Mouse (Mus musculus) lung, postnatal 0 days (tissue): ENCODE measurements around the gene AW549877. TPM values are rescaled to one million over a fixed set of nuclear protein-coding genes. Genes with fewer than 3 reads are reported as not detected.

ENCODE experiments used
- ATAC-seq: fragments of 200-750 bp; cut with Nextera tagmentation; 2 replicates; pipeline ENCODE4 v1.8.0; 2017; ENCODE audit warnings: moderate library complexity
- DNase-seq: peaks from one replicate; pipeline ENCODE4 v3.0.0-alpha.2; 2016; ENCODE audit warnings: low spot score
- H3K27ac ChIP-seq: fragments of 300-500 bp; sonication (generic); 2 replicates; pipeline ENCODE4 v1.5.1; 2014; ENCODE audit warnings: antibody characterized with exemption, mild to moderate bottlenecking, low read length, mixed read lengths
- H3K27me3 ChIP-seq: fragments of 300-500 bp; sonication (generic); replicated peaks from 2 replicates; pipeline ENCODE4 v1.6.1; 2014; ENCODE audit warnings: low read length, mixed read lengths; ENCODE audit not compliant: insufficient read depth
- H3K36me3 ChIP-seq: fragments of 300-500 bp; sonication (generic); 2 replicates; pipeline ENCODE4 v1.6.1; 2014; ENCODE audit warnings: low read length, mixed read lengths; ENCODE audit not compliant: insufficient read depth
- H3K4me1 ChIP-seq: fragments of 300-500 bp; sonication (generic); 2 replicates; pipeline ENCODE4 v1.6.1; 2014; ENCODE audit warnings: antibody characterized with exemption, low read depth, low read length, mixed read lengths; ENCODE audit not compliant: insufficient read depth
- H3K4me2 ChIP-seq: fragments of 300-500 bp; sonication (generic); replicated peaks from 2 replicates; pipeline ENCODE4 v1.6.1; 2014; ENCODE audit warnings: low read depth, mild to moderate bottlenecking, low read length, moderate library complexity, mixed read lengths
- H3K4me3 ChIP-seq: fragments of 300-500 bp; sonication (generic); 2 replicates; pipeline ENCODE4 v1.5.1; 2014; ENCODE audit warnings: low read depth, low read length
- H3K9ac ChIP-seq: fragments of 300-500 bp; sonication (generic); replicated peaks from 2 replicates; pipeline ENCODE4 v1.6.1; 2014; ENCODE audit warnings: low read depth, mild to moderate bottlenecking
- H3K9me3 ChIP-seq: fragments of 300-500 bp; sonication (generic); 2 replicates; pipeline ENCODE4 v1.6.1; 2016; ENCODE audit warnings: low read length, mixed read lengths
- CTCF ChIP-seq: IDR thresholded peaks from 2 replicates; pipeline ENCODE4 v1.5.1; 2016; ENCODE audit warnings: antibody characterized with exemption, mild to moderate bottlenecking
- EP300 ChIP-seq: IDR thresholded peaks from 2 replicates; pipeline ENCODE4 v1.6.1; 2016; ENCODE audit warnings: antibody characterized with exemption, mild to moderate bottlenecking, control low read depth
- WGBS: fragments of 180-500 bp; shearing (Covaris S2); extraction: QIAGEN DNeasy Blood & Tissue Kit; methylation state at CpG from one replicate; pipeline ENCODE4 v1.1.7; 2014; 5-methylcytosine and 5-hydroxymethylcytosine counted together
- polyA plus RNA-seq: library from polyadenylated mRNA; unstranded; fragments of >200 nt; fragmentation: Nextera tagmentation; extraction: Ambion mirVana; gene quantifications from 2 replicates; pipeline ENCODE4 v1.2.1, GENCODE M21; 2015

The AW549877 gene
- polyA plus RNA-seq, 1 experiment from 2014 or later = 21.7 TPM

GRCm38 (mm10) chr15:3978279-3978678, 17.3 kb downstream of the AW549877 start:
- ATAC-seq = no peak
- H3K27ac ChIP-seq = no peak overlapping the region
- H3K27me3 ChIP-seq = no peaks in the 10 kb centered on the region
- TF ChIP-seq EP300 = no peak
- TF ChIP-seq CTCF = peak; percentile 39
- H3K4me3 ChIP-seq = no peak overlapping the region
- no peak overlapping the region; the same call in 1 of the 2 replicates for H3K4me2 ChIP-seq
- H3K9ac ChIP-seq = no peak overlapping the region
- no peak for DNase-seq
- H3K4me1 ChIP-seq = no peaks in the 10 kb centered on the region
- 93% methylated on average over 2 of the region's 2 CpGs for WGBS
- H3K9me3 ChIP-seq = no peaks in the 10 kb centered on the region
- no peaks in the 10 kb centered on the region for H3K36me3 ChIP-seq

GRCm38 (mm10) chr15:3973300-3973699, 22.2 kb downstream of the AW549877 start:
- 63% methylated on average over 3 of the region's 3 CpGs for WGBS
- Histone ChIP-seq H3K9ac (no peak overlapping the region), H3K9me3 (no peaks in the 10 kb centered on the region), H3K27me3 (no peaks in the 10 kb centered on the region), H3K36me3 (peaks cover 12% of the 10 kb centered on the region; the same call in 1 of the 2 replicates), H3K4me1 (no peaks in the 10 kb centered on the region), H3K27ac (no peak overlapping the region), H3K4me3 (no peak overlapping the region), H3K4me2 (no peak overlapping the region)
- TF ChIP-seq EP300 (no peak), CTCF (no peak)
- ATAC-seq = no peak
- DNase-seq = no peak

DNA sequence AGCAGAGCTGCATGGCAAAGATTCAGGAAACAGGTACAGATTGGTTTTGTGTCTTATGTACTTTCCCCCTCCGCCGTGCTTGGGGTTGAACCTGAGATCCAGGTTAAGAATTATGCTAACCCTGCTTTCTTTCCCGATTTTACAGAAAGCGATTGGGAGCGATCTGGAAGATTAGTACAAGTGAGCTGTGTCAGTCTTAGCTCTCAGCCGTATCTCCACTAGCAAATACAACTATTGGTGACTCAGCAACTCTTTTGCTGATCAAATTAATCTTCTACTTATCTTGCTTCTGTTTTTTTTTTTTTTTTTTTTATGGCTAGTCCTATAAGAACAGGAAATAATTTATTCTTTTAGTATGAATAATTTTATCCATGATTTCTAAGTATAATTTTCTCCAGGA, 25.4 kb downstream of the AW549877 start:
- no peaks in the 10 kb centered on the region for H3K27me3 ChIP-seq
- no peak overlapping the region for H3K4me3 ChIP-seq
- ATAC-seq = no peak
- 94% methylated on average over 6 of the region's 6 CpGs for whole genome bisulfite sequencing
- H3K9me3 ChIP-seq = no peaks in the 10 kb centered on the region
- no peak overlapping the region for H3K4me2 ChIP-seq
- no peak overlapping the region for H3K27ac ChIP-seq
- no peak overlapping the region for H3K9ac ChIP-seq
- DNase-seq = no peak
- peaks cover 15% of the 10 kb centered on the region; the same call in 1 of the 2 replicates for H3K36me3 ChIP-seq
- TF ChIP-seq CTCF (no peak), EP300 (no peak)
- no peaks in the 10 kb centered on the region for H3K4me1 ChIP-seq

GRCm38 (mm10) chr15:3969743-3970142, 25.8 kb downstream of the AW549877 start:
- Histone ChIP-seq H3K9me3 (no peaks in the 10 kb centered on the region), H3K27ac (no peak overlapping the region), H3K27me3 (no peaks in the 10 kb centered on the region), H3K9ac (no peak overlapping the region), H3K36me3 (peaks cover 15% of the 10 kb centered on the region; the same call in 1 of the 2 replicates), H3K4me3 (no peak overlapping the region), H3K4me2 (no peak overlapping the region), H3K4me1 (no peaks in the 10 kb centered on the region)
- ATAC-seq (no peak), DNase-seq (no peak)
- WGBS = 83% methylated on average over 14 of the region's 14 CpGs
- no peak for TF ChIP-seq EP300
- no peak for TF ChIP-seq CTCF

DNA sequence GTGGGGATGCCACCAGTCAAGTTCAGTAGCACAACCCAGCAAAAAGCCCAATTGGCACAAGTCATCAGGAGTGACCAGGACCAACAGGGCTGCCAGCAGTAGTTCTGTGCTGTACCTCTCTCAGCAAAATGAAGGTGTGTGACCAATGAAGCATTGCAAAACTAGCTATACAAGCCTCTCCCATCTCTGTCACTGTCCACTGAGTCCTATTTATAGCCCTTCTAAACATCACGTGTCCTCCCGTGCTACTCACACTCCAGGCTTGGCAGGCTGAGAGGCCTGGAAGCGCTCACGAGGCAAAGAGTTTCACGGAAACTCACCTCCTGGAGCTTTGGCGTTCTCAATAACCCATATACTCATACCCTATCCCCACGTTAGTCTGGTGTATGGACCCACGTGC, 33.3 kb downstream of the AW549877 start:
- Histone ChIP-seq H3K27me3 (no peaks in the 10 kb centered on the region), H3K9ac (no peak overlapping the region), H3K36me3 (0 out of 2 replicates have a peak, but pooled peaks cover 3% of the 10 kb centered on the region), H3K9me3 (no peaks in the 10 kb centered on the region), H3K4me3 (no peak overlapping the region), H3K4me1 (no peaks in the 10 kb centered on the region), H3K27ac (no peak overlapping the region), H3K4me2 (no peak overlapping the region)
- ATAC-seq (no peak), DNase-seq (no peak)
- 73% methylated on average over 8 of the region's 8 CpGs for WGBS
- no peak for TF ChIP-seq CTCF
- TF ChIP-seq EP300 = no peak

- Histone ChIP-seq H3K4me1 (no peaks in the 10 kb centered on the region), H3K4me3 (no peak overlapping the region), H3K4me2 (no peak overlapping the region), H3K36me3 (no peaks in the 10 kb centered on the region), H3K9me3 (no peaks in the 10 kb centered on the region), H3K27ac (no peak overlapping the region), H3K27me3 (no peaks in the 10 kb centered on the region), H3K9ac (no peak overlapping the region)
- DNase-seq (no peak), ATAC-seq (no peak)
- no peak for TF ChIP-seq EP300
- no peak for TF ChIP-seq CTCF
- WGBS = 52% methylated on average over 1 of the region's 1 CpGs
Measured at GRCm38 (mm10) chr15:3960094-3960493, 35.5 kb downstream of the AW549877 start.

GRCm38 (mm10) chr15:3957982-3958381, 37.6 kb downstream of the AW549877 start:
- Histone ChIP-seq H3K4me1 (no peaks in the 10 kb centered on the region), H3K4me3 (no peak overlapping the region), H3K36me3 (no peaks in the 10 kb centered on the region), H3K9ac (no peak overlapping the region), H3K27ac (no peak overlapping the region), H3K9me3 (no peaks in the 10 kb centered on the region), H3K27me3 (no peaks in the 10 kb centered on the region), H3K4me2 (no peak overlapping the region)
- 20% methylated on average over 4 of the region's 4 CpGs for WGBS
- DNase-seq (peak; percentile 83), ATAC-seq (peak; percentile 53)
- TF ChIP-seq EP300 = no peak
- TF ChIP-seq CTCF = peak; percentile 82
